Mouse (Mus musculus) thymus, postnatal 0 days (tissue): ENCODE measurements around the gene 1700025F22Rik. TPM values are rescaled to one million over a fixed set of nuclear protein-coding genes. Genes with fewer than 3 reads are reported as not detected.
"Not testable (repeated sequence)": the region's sequence is repeated elsewhere in the genome, so short reads cannot be mapped to it uniquely, and the experiment has no call there.

Experiments used
- DNase-seq: peaks from one replicate; pipeline ENCODE4 v3.0.0-alpha.2; 2015; ENCODE audit warnings: low spot score
- polyA plus RNA-seq: library from polyadenylated mRNA; unstranded; fragments of >200 nt; fragmentation: Nextera tagmentation; extraction: Ambion mirVana; gene quantifications from 2 replicates; pipeline ENCODE4 v1.2.1, GENCODE M21; 2015

Gene 1700025F22Rik
- polyA plus RNA-seq, result not detected in 2 replicates

- DNase-seq, result no peak
These were observed at the start of gene 1700025F22Rik for GRCm38 (mm10) chr19:11165172-11165571. Gene 1700025F22Rik (minus strand): TSS chr19:11165320.

- no peak for DNase-seq
These were observed 31.4 kb upstream of the 1700025F22Rik start, which contains the start of gene Ms4a13 for GRCm38 (mm10) chr19:11196546-11196945. Gene Ms4a13 (minus strand): TSS chr19:11196737.

- no peak for DNase-seq
These were observed 27.4 kb upstream of the 1700025F22Rik start for GRCm38 (mm10) chr19:11192552-11192951.

- DNase-seq, result peak; percentile 16
These were observed 19.0 kb upstream of the 1700025F22Rik start for GRCm38 (mm10) chr19:11184121-11184520.

GRCm38 (mm10) chr19:11177464-11177863, 12.3 kb upstream of the 1700025F22Rik start:
- no peak for DNase-seq

DNA sequence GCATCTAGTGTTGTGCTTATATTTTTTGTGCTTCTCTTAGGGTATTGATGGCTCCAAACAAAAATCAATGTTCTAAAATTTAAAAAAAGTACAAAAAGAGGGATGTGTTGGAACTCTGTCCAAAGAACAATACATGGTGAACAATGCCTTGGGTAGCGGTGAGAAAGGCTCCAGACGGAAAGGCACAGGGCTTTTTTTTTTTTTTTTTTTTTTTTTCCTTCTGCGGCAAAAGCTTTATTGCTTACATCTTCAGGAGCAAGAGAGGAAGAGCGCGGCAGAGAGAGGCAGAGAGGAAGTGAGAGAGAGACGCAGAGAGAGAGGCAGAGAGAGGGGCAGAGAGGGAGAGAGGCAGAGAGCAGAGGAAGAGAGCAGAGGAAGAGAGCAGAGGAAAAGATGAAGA, 7.2 kb downstream of the 1700025F22Rik start:
- DNase-seq, result not testable (repeated sequence)

DNA sequence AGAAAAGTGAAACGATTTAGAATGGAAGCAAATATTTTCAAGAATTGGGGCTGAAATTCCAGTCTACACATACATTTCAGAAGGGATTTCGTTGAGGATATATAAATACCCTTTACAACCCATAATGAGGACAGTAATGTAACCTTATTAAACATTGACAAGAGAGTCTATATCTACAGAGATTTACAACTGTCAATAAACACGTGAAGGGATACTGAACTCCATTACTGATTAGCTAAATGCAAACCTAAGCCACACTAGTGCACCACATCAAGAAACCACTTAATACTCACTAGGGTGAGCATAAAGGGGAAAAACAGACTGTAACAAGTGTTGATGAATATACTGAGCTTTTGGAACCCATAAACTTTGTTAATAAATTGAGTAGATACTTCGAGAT, 29.8 kb downstream of the 1700025F22Rik start:
- DNase-seq, result no peak

- no peak for DNase-seq
These were observed 30.3 kb downstream of the 1700025F22Rik start for GRCm38 (mm10) chr19:11134852-11135251.

DNA sequence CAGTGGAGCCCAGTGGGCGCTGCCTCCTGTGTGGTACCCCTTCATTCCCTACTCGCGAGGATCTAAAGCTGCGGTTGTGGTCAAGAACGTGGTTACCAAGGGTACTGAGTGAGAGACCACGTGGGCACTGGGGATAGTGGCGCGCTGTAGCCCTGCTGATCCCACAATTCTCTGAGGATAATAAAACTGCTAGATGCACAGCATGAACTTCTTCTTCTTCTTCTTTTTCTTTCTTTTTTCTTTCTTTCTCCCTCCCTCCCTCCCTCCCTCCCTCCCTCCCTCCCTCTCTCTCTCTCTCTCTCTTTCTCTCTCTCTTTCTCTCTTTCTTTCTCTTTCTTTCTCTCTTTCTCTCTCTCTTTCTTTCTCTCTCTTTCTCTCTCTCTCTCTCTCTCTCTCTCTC, 34.3 kb downstream of the 1700025F22Rik start, which contains the start of gene 1700017D01Rik:
TSS of gene 1700017D01Rik (minus strand) at position 101 of the 400 bp plus-strand sequence.
- not testable (repeated sequence) for DNase-seq

GRCm38 (mm10) chr19:11129702-11130101, 35.4 kb downstream of the 1700025F22Rik start:
- no peak for DNase-seq

- DNase-seq, result peak; percentile 11
These were observed 44.1 kb downstream of the 1700025F22Rik start for GRCm38 (mm10) chr19:11121016-11121420.

DNA sequence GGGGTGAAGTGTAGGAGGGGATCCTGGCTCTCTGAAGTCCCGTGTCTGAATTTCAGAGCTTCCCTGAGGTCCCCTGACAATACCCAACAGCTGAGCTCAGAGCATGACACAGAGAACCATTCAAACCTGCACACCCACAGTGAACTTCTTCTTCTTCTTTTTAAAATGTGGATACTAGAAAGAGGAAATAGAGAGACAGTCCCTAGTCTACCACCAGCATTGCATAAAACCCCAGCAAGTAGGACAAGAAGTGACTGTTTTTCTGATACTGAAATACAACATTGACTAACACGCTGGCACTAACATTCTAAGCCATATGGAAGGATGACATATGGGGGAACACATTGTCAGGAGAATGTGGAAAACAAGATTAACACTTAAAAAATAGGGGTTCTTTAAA, 45.8 kb downstream of the 1700025F22Rik start:
- DNase-seq, result no peak

GRCm38 (mm10) chr19:11107746-11108145, 57.4 kb downstream of the 1700025F22Rik start:
- DNase-seq, result no peak

GRCm38 (mm10) chr19:11101880-11102279, 63.2 kb downstream of the 1700025F22Rik start:
- DNase-seq, result no peak

DNA sequence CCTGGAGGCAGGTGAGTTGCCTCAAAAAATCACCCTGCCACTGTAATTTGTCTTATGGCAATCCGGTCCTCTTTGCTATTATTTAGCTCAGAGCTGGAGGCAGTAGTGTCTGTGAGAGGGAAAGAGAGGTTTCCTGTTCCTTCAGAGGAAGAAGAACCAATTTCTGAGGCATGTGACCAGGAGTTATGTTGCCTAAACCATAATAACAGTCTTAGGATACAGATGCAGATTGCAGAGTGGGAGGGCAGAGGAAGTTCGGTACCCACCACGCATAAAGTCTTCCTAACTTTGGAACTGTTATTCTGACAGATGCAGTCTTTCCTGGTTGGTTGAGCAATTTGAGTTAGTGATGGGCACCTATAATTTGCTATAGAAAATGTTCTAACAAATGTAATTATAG, 66.7 kb downstream of the 1700025F22Rik start:
- no peak for DNase-seq

DNA sequence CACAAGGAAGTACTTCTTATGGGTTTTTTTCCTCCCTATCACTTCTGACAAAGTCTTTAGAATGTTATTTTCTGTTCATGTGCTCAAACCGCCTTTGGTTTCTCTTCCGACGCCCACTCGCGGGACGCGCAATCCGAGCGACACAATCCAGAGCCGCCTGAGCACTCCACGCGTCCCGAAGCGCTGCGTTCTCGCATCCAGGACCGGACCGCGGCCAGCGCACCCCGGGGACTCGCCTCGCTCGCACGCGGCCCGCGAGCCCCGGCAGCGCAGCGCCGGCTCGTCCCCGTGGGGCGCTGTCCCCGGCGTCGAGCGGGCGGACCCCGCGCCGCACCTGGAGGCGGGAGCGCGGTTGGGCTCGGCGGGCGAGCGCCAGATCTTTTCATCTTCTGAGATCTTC, 73.0 kb downstream of the 1700025F22Rik start:
- DNase-seq, result peak; percentile 3

Other genes starting within 250 kb of the 1700025F22Rik start
- 0.82 and 1.2 TPM in 2 replicates for gene Zp1, start 244.7 kb downstream of the 1700025F22Rik start, polyA plus RNA-seq
- gene Ptgdr2, start 228.2 kb downstream of the 1700025F22Rik start, polyA plus RNA-seq, result 0.27 and 0.39 TPM in 2 replicates
- gene Ccdc86, start 216.1 kb downstream of the 1700025F22Rik start, polyA plus RNA-seq, result 23.4 and 25.1 TPM in 2 replicates
- 0.30 and 0.64 TPM in 2 replicates for gene Ms4a10, start 190.7 kb downstream of the 1700025F22Rik start, polyA plus RNA-seq
- not detected in 2 replicates for gene Ms4a15, start 172.1 kb downstream of the 1700025F22Rik start, polyA plus RNA-seq
- gene Ms4a18, start 147.3 kb downstream of the 1700025F22Rik start, polyA plus RNA-seq, result 0.14 TPM in 1 of 2 replicates, not detected in the other
- 0.19 and 0.38 TPM in 2 replicates for gene Ms4a8a, start 84.2 kb downstream of the 1700025F22Rik start, polyA plus RNA-seq
- gene 1700017D01Rik, start 34.4 kb downstream of the 1700025F22Rik start, polyA plus RNA-seq, result not detected in 2 replicates
- gene Ms4a13, start 31.4 kb upstream of the 1700025F22Rik start, polyA plus RNA-seq, result not detected in 2 replicates
- not detected in 2 replicates for gene Ms4a12, start 67.1 kb upstream of the 1700025F22Rik start, polyA plus RNA-seq
- 0.28 and 0.29 TPM in 2 replicates for gene Ms4a1, start 100.9 kb upstream of the 1700025F22Rik start, polyA plus RNA-seq
- not detected in 2 replicates for gene Ms4a5, start 118.6 kb upstream of the 1700025F22Rik start, polyA plus RNA-seq
- 0.09 and 0.15 TPM in 2 replicates for gene Ms4a14, start 149.1 kb upstream of the 1700025F22Rik start, polyA plus RNA-seq
- 20.6 and 20.7 TPM in 2 replicates for gene Ms4a7, start 170.8 kb upstream of the 1700025F22Rik start, polyA plus RNA-seq
- 5.0 and 8.1 TPM in 2 replicates for gene Ms4a4a, start 210.2 kb upstream of the 1700025F22Rik start, polyA plus RNA-seq
- 2.7 and 2.9 TPM in 2 replicates for gene Ms4a4c, start 239.4 kb upstream of the 1700025F22Rik start, polyA plus RNA-seq